Mouse (Mus musculus): Measurements from ENCODE around the gene Otud7a.

DNA sequence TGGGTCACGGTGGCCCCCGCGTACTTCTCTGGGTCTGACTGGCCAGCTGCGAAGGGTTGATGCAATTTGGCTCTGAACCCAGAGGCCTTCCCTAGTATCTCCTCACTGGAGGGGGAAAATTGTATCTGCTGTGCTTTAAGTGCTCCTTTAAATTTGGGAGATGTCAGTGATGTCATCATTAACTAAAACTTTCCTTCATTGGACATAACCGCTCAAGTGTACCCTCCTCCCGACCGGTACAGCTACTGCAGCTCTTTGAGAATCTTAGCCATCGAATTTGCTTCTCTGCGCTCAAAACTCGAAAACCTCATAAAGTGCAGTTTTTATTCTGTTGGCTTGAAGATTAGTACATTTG lies 772 bp downstream of the Otud7a start:
- TF ChIP-seq EP300 (IDR thresholded peaks at IDR 0.05; ENCODE audit: low read depth) = no peak
- TF ChIP-seq CTCF (IDR thresholded peaks at IDR 0.05; ENCODE audit: low read depth) = no peak

Data from liver, postnatal 0 days (tissue).